Mouse (Mus musculus) hindbrain, embryonic 10.5 days (tissue): ENCODE measurements at regions not wholly inside any gene's neighbourhood (a gene's known extent, or its start where the extent isn't known, plus 50 kb on each side); places are given as distances from the start of the nearest gene placed in this dataset.

Experiments used
- DNase-seq: peaks from one replicate; pipeline ENCODE4 v3.0.0-alpha.2; 2017; ENCODE audit warnings: low spot score
- H3K27ac ChIP-seq: fragments of 300-500 bp; sonication (generic); 2 replicates; pipeline ENCODE4 v1.5.1; 2016; ENCODE audit warnings: mild to moderate bottlenecking, moderate library complexity
- H3K27me3 ChIP-seq: fragments of 300-500 bp; sonication (generic); 2 replicates; pipeline ENCODE4 v1.6.1; 2016; ENCODE audit warnings: mild to moderate bottlenecking; ENCODE audit not compliant: poor library complexity, insufficient read depth, severe bottlenecking
- H3K36me3 ChIP-seq: fragments of 300-500 bp; sonication (generic); 2 replicates; pipeline ENCODE4 v1.6.1; 2016; ENCODE audit warnings: mild to moderate bottlenecking, moderate library complexity
- H3K4me1 ChIP-seq: fragments of 300-500 bp; sonication (generic); replicated peaks from 2 replicates; pipeline ENCODE4 v1.6.1; 2016; ENCODE audit warnings: mild to moderate bottlenecking
- H3K4me3 ChIP-seq: fragments of 300-500 bp; sonication (generic); 2 replicates; pipeline ENCODE4 v1.5.1; 2016; ENCODE audit warnings: mild to moderate bottlenecking, moderate library complexity
- H3K9me3 ChIP-seq: fragments of 300-500 bp; sonication (generic); 2 replicates; pipeline ENCODE4 v1.6.1; 2016; ENCODE audit warnings: mild to moderate bottlenecking, moderate library complexity
- WGBS: fragments of 180-500 bp; shearing (Covaris S2); methylation state at CpG from one replicate; pipeline ENCODE4 v1.1.7; 2016; 5-methylcytosine and 5-hydroxymethylcytosine counted together

GRCm38 (mm10) chr4:46257061-46257795, 61.1 kb upstream of the Xpa start:
- Histone ChIP-seq H3K9me3 (no peaks in the 10 kb centered on the region), H3K27ac (no peak overlapping the region), H3K4me3 (no peak overlapping the region), H3K4me1 (0 out of 2 replicates have a peak, but pooled peaks cover 13% of the 10 kb centered on the region), H3K36me3 (no peaks in the 10 kb centered on the region), H3K27me3 (no peaks in the 10 kb centered on the region)
- DNase-seq, result no peak
- WGBS, result 81% methylated on average over 12 of the region's 12 CpGs

GRCm38 (mm10) chr4:46258774-46259173, 62.7 kb upstream of the Xpa start:
- WGBS, result 75% methylated on average over 5 of the region's 5 CpGs
- Histone ChIP-seq H3K4me3 (no peak overlapping the region), H3K4me1 (0 out of 2 replicates have a peak, but pooled peaks cover 13% of the 10 kb centered on the region), H3K27ac (no peak overlapping the region), H3K9me3 (no peaks in the 10 kb centered on the region), H3K27me3 (no peaks in the 10 kb centered on the region), H3K36me3 (no peaks in the 10 kb centered on the region)
- DNase-seq, result no peak

- peaks cover 22% of the 10 kb centered on the region for H3K27me3 ChIP-seq
- 43% methylated on average over 6 of the region's 6 CpGs for WGBS
- no peaks in the 10 kb centered on the region for H3K9me3 ChIP-seq
- H3K4me1 ChIP-seq, result peaks cover 19% of the 10 kb centered on the region
- H3K4me3 ChIP-seq, result no peak overlapping the region
- DNase-seq, result no peak
- no peaks in the 10 kb centered on the region for H3K36me3 ChIP-seq
- H3K27ac ChIP-seq, result no peak overlapping the region
These were observed 72.6 kb upstream of the Xpa start for GRCm38 (mm10) chr4:46268564-46269247.

DNA sequence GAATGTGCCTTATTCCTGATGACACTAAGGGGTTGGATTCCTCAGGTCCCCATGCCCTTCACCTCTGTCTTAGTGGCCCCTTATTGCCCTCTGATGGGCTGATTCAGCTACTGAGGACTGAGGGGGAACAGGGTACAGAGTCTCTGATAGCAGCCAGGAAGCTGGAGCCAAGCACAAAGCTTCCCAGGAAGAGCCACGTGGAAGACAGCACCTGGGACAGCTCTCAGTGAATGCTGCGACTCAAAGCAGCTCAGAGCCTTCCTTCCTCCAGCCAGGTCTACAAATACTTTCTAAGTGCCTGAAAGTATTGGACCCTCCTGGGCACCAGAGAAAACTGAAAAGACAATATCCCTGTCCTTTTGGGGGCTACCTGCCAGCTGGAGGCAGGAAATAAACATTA, 72.3 kb upstream of the Foxe1 start:
- 6% methylated on average over 2 of the region's 2 CpGs for WGBS
- peaks cover 39% of the 10 kb centered on the region for H3K27me3 ChIP-seq
- H3K36me3 ChIP-seq, result no peaks in the 10 kb centered on the region
- no peak overlapping the region for H3K4me3 ChIP-seq
- no peaks in the 10 kb centered on the region for H3K9me3 ChIP-seq
- DNase-seq, result no peak
- H3K4me1 ChIP-seq, result peaks cover 22% of the 10 kb centered on the region
- H3K27ac ChIP-seq, result no peak overlapping the region

GRCm38 (mm10) chr4:46275773-46276172, 67.6 kb upstream of the Foxe1 start:
- 93% methylated on average over 3 of the region's 3 CpGs for WGBS
- H3K27ac ChIP-seq, result no peak overlapping the region

GRCm38 (mm10) chr4:46276851-46277581, 66.4 kb upstream of the Foxe1 start:
- WGBS, result 18% methylated on average over 19 of the region's 19 CpGs
- DNase-seq, result peak; percentile 42
- H3K4me1 ChIP-seq, result peaks cover 17% of the 10 kb centered on the region
- no peaks in the 10 kb centered on the region for H3K36me3 ChIP-seq
- H3K27me3 ChIP-seq, result peaks cover 51% of the 10 kb centered on the region
- H3K27ac ChIP-seq, result peak overlapping the region; percentile 64
- peak overlapping the region; percentile 5; the same call in 1 of the 2 replicates for H3K4me3 ChIP-seq
- no peaks in the 10 kb centered on the region for H3K9me3 ChIP-seq

More at GRCm38 (mm10) chr4:46275773-46276172, 67.6 kb upstream of the Foxe1 start:
- Histone ChIP-seq H3K9me3 (no peaks in the 10 kb centered on the region), H3K4me1 (peaks cover 26% of the 10 kb centered on the region), H3K4me3 (no peak overlapping the region), H3K36me3 (no peaks in the 10 kb centered on the region), H3K27me3 (peaks cover 52% of the 10 kb centered on the region)
- DNase-seq, result no peak

DNA sequence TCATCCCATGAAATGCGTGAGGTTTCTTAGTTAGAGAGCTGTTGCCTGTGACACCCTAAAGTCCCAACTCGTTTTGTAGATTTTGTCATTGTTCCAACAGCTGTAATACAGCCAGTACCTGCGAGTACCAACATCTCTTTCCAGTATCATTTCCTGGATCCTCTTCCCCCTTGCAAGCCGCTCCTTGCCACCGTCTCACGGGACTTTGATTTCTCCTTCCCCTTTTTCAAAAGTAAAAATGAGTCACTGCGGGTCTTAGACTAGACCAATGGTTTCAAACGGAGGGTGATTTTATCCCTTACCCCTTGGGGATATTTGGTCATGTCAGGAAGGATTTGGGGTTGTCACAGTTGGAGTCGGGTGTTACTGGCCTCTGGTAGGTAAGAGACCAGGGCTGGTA, 56.5 kb upstream of the Foxe1 start:
- no peak for DNase-seq
- H3K9me3 ChIP-seq, result peaks cover 7% of the 10 kb centered on the region; the same call in 1 of the 2 replicates
- H3K36me3 ChIP-seq, result no peaks in the 10 kb centered on the region
- H3K27me3 ChIP-seq, result no peaks in the 10 kb centered on the region
- 92% methylated on average over 9 of the region's 9 CpGs for WGBS
- H3K4me1 ChIP-seq, result peaks cover 5% of the 10 kb centered on the region
- no peak overlapping the region for H3K4me3 ChIP-seq
- no peak overlapping the region for H3K27ac ChIP-seq

- H3K4me3 ChIP-seq, result no peak overlapping the region
- H3K36me3 ChIP-seq, result no peaks in the 10 kb centered on the region
- WGBS, result 49% methylated on average over 10 of the region's 10 CpGs
- no peak for DNase-seq
- H3K4me1 ChIP-seq, result peaks cover 7% of the 10 kb centered on the region
- H3K9me3 ChIP-seq, result peaks cover 7% of the 10 kb centered on the region; the same call in 1 of the 2 replicates
- H3K27me3 ChIP-seq, result no peaks in the 10 kb centered on the region; the same call in 1 of the 2 replicates
- H3K27ac ChIP-seq, result no peak overlapping the region
These were observed 51.7 kb upstream of the Foxe1 start for GRCm38 (mm10) chr4:46291620-46292254.
